Mouse (Mus musculus): ENCODE results near the gene Stoml2. TPM values are rescaled to one million over a fixed set of nuclear protein-coding genes. Genes with fewer than 3 reads are reported as not detected.
A peak's percentile ranks its signal among the peaks of the same experiment; 100 is the strongest.

Stoml2 gene
- total and polyA plus RNA-seq, 3 experiments, result 145 to 191 (median 157) TPM

DNA sequence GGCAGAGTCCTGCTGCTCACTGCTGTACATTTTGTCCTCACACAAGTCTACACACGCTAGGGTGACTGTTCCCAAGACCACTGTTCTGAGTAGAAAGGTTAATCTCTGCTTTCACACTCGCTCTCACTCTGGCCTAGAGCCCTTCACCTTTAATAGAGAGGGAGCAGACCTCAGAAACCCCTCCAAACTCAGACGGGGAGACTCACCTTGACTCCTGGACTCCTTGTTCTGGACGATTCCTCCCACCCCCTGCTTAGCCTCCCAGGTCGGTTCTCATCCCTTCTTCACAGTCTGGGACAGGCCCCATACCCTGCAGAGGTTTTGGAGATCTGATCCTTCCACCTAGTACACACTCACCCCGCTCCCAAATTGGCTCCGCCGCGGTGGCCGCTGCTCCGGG lies 8.1 kb upstream of the Stoml2 start:
- Histone ChIP-seq H3K9me3 (replicated peaks) (no peaks in the 10 kb centered on the region), H3K27me3 (ENCODE audit: insufficient read depth, low read length) (no peaks in the 10 kb centered on the region), H3K4me3 (ENCODE audit: low read depth, low read length) (peak overlapping the region; percentile 77), H3K36me3 (replicated peaks) (peaks cover 13% of the 10 kb centered on the region), H3K4me1 (ENCODE audit: insufficient read depth, low read depth, low read length) (peaks cover 79% of the 10 kb centered on the region)
- TF ChIP-seq GATA1 (IDR thresholded peaks at IDR 0.05; ENCODE audit: borderline replicate concordance, low read length), result no peak
- TF ChIP-seq GATA2 (IDR thresholded peaks at IDR 0.05; ENCODE audit: borderline replicate concordance, low read depth, low read length), result no peak
- TF ChIP-seq TAL1 (conservative IDR thresholded peaks at IDR 0.05; ENCODE audit: low read depth, low read length), result no peak
- no peak for TF ChIP-seq CTCF (IDR thresholded peaks at IDR 0.05; ENCODE audit: low read depth, low read length)
- no peak for TF ChIP-seq POLR2AphosphoS5 (IDR thresholded peaks at IDR 0.05; ENCODE audit: insufficient replicate concordance, low read depth, low read length)
- DNase-seq (ENCODE audit: low spot score) (no peak), ATAC-seq (ENCODE audit: extremely low read depth, insufficient number of reproducible peaks, low FRiP score, poor library complexity, severe bottlenecking) (no peak)

- peak overlapping the region; percentile 77 for H3K4me3 ChIP-seq (ENCODE audit: low read depth, low read length)
- DNase-seq (ENCODE audit: low spot score) (no peak), ATAC-seq (ENCODE audit: extremely low read depth, insufficient number of reproducible peaks, low FRiP score, poor library complexity, severe bottlenecking) (no peak)
- TF ChIP-seq CTCF (IDR thresholded peaks at IDR 0.05; ENCODE audit: low read depth, low read length), result no peak
- TF ChIP-seq GATA2 (IDR thresholded peaks at IDR 0.05; ENCODE audit: borderline replicate concordance, low read depth, low read length), result no peak
- TF ChIP-seq TAL1 (conservative IDR thresholded peaks at IDR 0.05; ENCODE audit: low read depth, low read length), result no peak
- no peak for TF ChIP-seq POLR2AphosphoS5 (IDR thresholded peaks at IDR 0.05; ENCODE audit: insufficient replicate concordance, low read depth, low read length)
- TF ChIP-seq GATA1 (IDR thresholded peaks at IDR 0.05; ENCODE audit: borderline replicate concordance, low read length), result no peak
- H3K27me3 ChIP-seq (ENCODE audit: insufficient read depth, low read length), result peaks cover under 1% of the 10 kb centered on the region; the same call in 1 of the 2 replicates
- peaks cover 20% of the 10 kb centered on the region for H3K36me3 ChIP-seq (replicated peaks)
- H3K4me1 ChIP-seq (ENCODE audit: insufficient read depth, low read depth, low read length), result peaks cover 75% of the 10 kb centered on the region
- no peaks in the 10 kb centered on the region for H3K9me3 ChIP-seq (replicated peaks)
Observed at GRCm38 (mm10) chr4:43038567-43039495, 7.3 kb upstream of the Stoml2 start.

GRCm38 (mm10) chr4:43037860-43038566 lies 6.5 kb upstream of the Stoml2 start:
- TF ChIP-seq CTCF (IDR thresholded peaks at IDR 0.05; ENCODE audit: low read depth, low read length) (no peak), GATA1 (IDR thresholded peaks at IDR 0.05; ENCODE audit: borderline replicate concordance, low read length) (no peak), TAL1 (conservative IDR thresholded peaks at IDR 0.05; ENCODE audit: low read depth, low read length) (peak; percentile 91), GATA2 (IDR thresholded peaks at IDR 0.05; ENCODE audit: borderline replicate concordance, low read depth, low read length) (no peak), POLR2AphosphoS5 (IDR thresholded peaks at IDR 0.05; ENCODE audit: insufficient replicate concordance, low read depth, low read length) (no peak)
- peak; percentile 65 for DNase-seq (ENCODE audit: low spot score)
- Histone ChIP-seq H3K9me3 (replicated peaks) (no peaks in the 10 kb centered on the region), H3K27me3 (ENCODE audit: insufficient read depth, low read length) (peaks cover 3% of the 10 kb centered on the region; the same call in 1 of the 2 replicates), H3K4me1 (ENCODE audit: insufficient read depth, low read depth, low read length) (peaks cover 67% of the 10 kb centered on the region), H3K4me3 (ENCODE audit: low read depth, low read length) (peak overlapping the region; percentile 63; the same call in 1 of the 2 replicates), H3K36me3 (replicated peaks) (peaks cover 28% of the 10 kb centered on the region)
- peak; percentile 48 for ATAC-seq (ENCODE audit: extremely low read depth, insufficient number of reproducible peaks, low FRiP score, poor library complexity, severe bottlenecking)

DNA sequence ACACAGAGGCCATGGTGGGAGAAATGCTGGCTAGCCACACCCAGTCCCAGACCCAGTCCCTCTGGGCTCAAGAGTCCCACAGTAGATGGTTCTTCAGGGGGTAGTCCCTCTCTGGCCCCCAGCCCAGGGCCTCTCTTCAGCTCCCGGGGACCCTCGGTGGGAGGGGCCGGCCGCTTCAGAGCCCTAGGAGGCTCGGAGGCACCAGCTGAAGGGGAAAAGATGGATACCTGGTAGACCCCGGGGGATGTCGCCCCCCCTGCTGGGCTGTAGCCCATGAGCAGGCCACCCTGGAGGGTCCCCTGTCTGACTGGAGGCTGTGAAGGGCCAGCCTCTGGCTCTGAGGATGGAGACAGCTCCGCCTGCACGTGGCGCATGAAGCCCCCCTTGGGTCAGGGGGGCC lies 4.8 kb upstream of the Stoml2 start:
- ATAC-seq (ENCODE audit: extremely low read depth, insufficient number of reproducible peaks, low FRiP score, poor library complexity, severe bottlenecking) (no peak), DNase-seq (ENCODE audit: low spot score) (no peak)
- Histone ChIP-seq H3K9me3 (replicated peaks) (no peaks in the 10 kb centered on the region), H3K36me3 (replicated peaks) (peaks cover 32% of the 10 kb centered on the region), H3K4me3 (ENCODE audit: low read depth, low read length) (peak overlapping the region; percentile 63; the same call in 1 of the 2 replicates), H3K4me1 (ENCODE audit: insufficient read depth, low read depth, low read length) (peaks cover 74% of the 10 kb centered on the region), H3K27me3 (ENCODE audit: insufficient read depth, low read length) (peaks cover 3% of the 10 kb centered on the region; the same call in 1 of the 2 replicates)
- no peak for TF ChIP-seq GATA1 (IDR thresholded peaks at IDR 0.05; ENCODE audit: borderline replicate concordance, low read length)
- TF ChIP-seq TAL1 (conservative IDR thresholded peaks at IDR 0.05; ENCODE audit: low read depth, low read length), result no peak
- TF ChIP-seq POLR2AphosphoS5 (IDR thresholded peaks at IDR 0.05; ENCODE audit: insufficient replicate concordance, low read depth, low read length), result no peak
- no peak for TF ChIP-seq GATA2 (IDR thresholded peaks at IDR 0.05; ENCODE audit: borderline replicate concordance, low read depth, low read length)
- TF ChIP-seq CTCF (IDR thresholded peaks at IDR 0.05; ENCODE audit: low read depth, low read length), result no peak

DNA sequence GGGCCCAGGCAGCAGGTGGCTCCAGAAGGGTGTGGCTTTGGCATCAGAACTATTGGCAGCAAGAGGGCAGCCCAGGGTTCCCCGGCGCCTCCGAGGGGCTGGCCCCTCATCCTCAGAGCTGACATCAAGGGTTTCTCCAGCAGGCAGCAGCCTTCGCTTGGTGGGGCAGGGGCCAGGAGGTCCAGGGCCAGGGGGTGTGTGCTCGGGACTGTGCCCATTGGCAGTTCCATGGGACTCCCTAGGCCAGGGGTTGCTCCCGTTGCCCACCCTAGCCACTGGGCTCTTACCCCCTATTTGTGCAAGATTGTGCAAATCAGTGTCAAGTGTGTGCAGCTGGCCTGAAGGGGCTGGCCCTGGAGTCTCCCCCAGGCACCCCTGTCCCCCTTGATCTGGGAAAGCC lies 4.3 kb upstream of the Stoml2 start:
- Histone ChIP-seq H3K36me3 (replicated peaks) (peaks cover 32% of the 10 kb centered on the region), H3K4me3 (ENCODE audit: low read depth, low read length) (peak overlapping the region; percentile 63; the same call in 1 of the 2 replicates), H3K27me3 (ENCODE audit: insufficient read depth, low read length) (peaks cover 3% of the 10 kb centered on the region; the same call in 1 of the 2 replicates), H3K4me1 (ENCODE audit: insufficient read depth, low read depth, low read length) (peaks cover 70% of the 10 kb centered on the region), H3K9me3 (replicated peaks) (no peaks in the 10 kb centered on the region)
- ATAC-seq (ENCODE audit: extremely low read depth, insufficient number of reproducible peaks, low FRiP score, poor library complexity, severe bottlenecking) (no peak), DNase-seq (ENCODE audit: low spot score) (no peak)
- no peak for TF ChIP-seq POLR2AphosphoS5 (IDR thresholded peaks at IDR 0.05; ENCODE audit: insufficient replicate concordance, low read depth, low read length)
- TF ChIP-seq GATA1 (IDR thresholded peaks at IDR 0.05; ENCODE audit: borderline replicate concordance, low read length), result no peak
- TF ChIP-seq GATA2 (IDR thresholded peaks at IDR 0.05; ENCODE audit: borderline replicate concordance, low read depth, low read length), result no peak
- no peak for TF ChIP-seq TAL1 (conservative IDR thresholded peaks at IDR 0.05; ENCODE audit: low read depth, low read length)
- no peak for TF ChIP-seq CTCF (IDR thresholded peaks at IDR 0.05; ENCODE audit: low read depth, low read length)
